Mouse (Mus musculus) layer of hippocampus, adult 8-10 months (tissue): ENCODE measurements at regions not wholly inside any gene's neighbourhood (a gene's known extent, or its start where the extent isn't known, plus 50 kb on each side); places are given as distances from the start of the nearest gene placed in this dataset.

Experiments
- DNase-seq, 2 experiments: peaks; one replicate each; pipeline ENCODE4 v3.0.0; 2022; ENCODE audit warnings: low spot score in 2 of 2

- no peak for DNase-seq
Observed at GRCm38 (mm10) chr5:41994307-41994706, 73.5 kb upstream of the Gm16223 start.

DNA sequence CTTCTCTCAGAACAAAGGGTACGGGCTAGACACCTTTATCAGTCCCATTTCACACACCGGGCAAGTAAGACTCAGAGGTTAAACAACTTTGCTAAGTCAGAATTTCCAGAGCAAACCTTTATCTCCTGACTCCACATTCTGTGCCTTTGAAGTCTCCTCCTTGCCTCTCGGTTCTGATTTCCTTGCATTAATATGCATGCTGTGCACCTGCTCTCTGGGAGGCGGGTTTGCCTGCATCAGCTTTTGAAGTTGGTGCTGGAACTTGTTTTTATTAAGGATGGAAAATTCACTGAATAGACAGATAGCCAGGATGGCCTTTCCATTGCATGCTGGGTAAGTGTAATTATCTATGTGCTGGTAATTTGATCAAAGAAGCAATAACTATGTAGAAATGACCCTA, 84.2 kb upstream of the Gm16223 start:
- DNase-seq, result no peak

- no peak for DNase-seq
Observed at GRCm38 (mm10) chr5:41975535-41975934, 92.2 kb upstream of the Gm16223 start.

- DNase-seq, result peak in 1 of 2 experiments; percentile 10
Observed at GRCm38 (mm10) chr5:41971201-41971600, 96.6 kb upstream of the Gm16223 start.

DNA sequence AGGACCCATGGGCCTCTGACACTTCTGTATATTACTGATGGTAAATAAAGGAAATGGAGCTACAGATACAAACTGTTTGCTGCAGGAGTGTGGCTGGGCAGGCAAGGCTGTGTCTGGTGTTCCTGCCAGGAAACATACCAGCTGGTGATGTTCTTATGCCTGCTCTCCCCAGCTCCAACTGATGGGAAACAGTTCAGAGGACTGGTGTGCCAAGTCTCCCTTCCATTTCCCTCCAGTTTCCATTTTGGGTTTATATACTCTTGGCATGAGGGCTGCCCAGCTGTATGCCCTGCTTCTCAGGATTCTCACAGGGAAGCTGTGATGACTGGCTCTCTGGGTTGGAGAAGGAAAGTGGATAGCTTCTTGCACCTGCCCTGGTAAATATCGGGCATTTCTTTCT, 100.8 kb upstream of the Gm16223 start:
- peak; percentile 43 to 48 for DNase-seq

DNA sequence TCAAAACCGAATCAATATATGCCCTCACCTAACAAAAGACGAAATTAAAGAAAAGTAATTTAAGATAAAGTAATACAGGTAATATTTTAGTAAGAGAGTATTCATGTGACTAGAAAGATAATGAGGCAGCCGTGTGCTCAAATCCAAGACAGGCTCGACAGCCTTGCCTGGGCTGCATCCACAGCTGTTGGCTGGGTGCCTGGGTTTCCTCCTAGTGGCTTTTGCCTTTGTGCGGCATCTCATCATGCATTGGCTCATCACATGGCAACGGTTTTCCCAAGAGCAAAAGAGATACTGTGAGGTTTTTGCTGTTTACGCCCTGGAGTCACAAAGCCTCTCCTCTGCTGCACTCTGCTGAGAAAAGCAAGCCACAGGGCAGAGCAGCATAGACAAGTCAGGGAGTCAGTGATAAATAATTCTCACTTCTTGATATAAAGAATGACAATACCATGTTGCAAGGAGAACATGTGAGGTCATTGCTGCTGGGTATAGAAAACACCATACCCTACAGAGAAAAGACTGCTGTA, 103.1 kb upstream of the Bod1l start:
- peak; percentile 12 to 25 for DNase-seq

DNA sequence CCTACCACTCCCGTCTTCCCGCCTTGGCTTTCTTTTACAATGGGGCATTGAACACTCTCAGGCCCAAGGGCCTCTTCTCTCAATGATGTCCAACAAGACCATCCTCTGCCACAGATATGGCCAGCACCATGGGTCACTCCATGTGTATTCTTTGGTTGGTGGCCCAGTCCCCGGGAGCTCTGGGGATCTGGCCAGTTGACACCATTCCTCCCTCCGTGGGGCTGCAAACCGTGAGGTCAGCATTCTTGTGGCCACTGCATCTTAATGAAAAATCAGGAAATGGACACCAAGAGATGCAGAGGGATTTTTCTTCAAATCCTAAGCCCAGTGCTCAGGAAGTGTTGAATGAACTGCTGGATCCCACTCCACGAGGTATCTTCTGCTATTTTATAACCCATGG, 99.3 kb upstream of the Bod1l start:
- no peak for DNase-seq

- peak; percentile 61 to 64 for DNase-seq
Observed at GRCm38 (mm10) chr5:41942131-41942530, 98.0 kb upstream of the Bod1l start.

GRCm38 (mm10) chr5:41941216-41941615, 97.1 kb upstream of the Bod1l start:
- DNase-seq, result peak in 1 of 2 experiments; percentile 6

DNA sequence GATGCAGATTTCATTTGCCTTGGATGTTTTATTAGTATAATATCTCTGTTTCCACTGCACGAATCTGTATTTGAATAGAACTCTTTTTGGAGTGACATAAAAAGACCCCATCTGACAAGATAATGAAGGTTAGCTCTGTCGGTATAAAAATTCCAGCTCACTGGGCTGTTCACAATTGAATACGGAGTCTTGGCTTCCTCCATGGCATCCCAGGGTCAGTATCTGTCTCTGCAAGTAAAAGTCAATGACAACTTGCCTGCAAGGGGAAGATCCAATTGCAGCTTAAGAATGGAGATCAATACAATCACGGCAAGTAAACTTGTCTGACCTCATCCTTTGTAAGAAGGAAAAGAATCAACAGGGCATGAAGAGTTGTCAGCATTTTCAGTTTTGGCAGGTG, 95.6 kb upstream of the Bod1l start:
- DNase-seq, result no peak

GRCm38 (mm10) chr5:41910053-41910452, 65.9 kb upstream of the Bod1l start:
- no peak for DNase-seq

- no peak for DNase-seq
Observed at GRCm38 (mm10) chr5:41907749-41908148, 63.6 kb upstream of the Bod1l start.

DNA sequence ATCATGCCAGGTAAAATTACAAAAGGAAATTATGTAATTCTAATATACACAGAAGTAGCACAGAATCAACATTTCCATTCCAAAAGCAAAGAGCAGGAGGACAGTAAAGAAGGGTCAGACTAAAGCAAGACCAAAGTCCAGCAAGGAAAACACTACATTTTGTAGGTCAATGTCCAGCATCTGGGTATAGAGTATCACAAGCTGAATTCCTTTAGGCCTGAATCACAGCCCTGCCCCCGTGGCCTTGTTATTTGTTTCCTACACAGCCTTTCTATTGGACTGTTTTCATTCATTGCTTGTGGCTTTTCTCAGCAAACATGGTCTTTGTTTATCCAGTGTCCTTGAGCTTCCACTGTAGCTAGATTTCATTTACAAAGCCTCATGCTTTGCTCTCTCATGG, 60.4 kb upstream of the Bod1l start:
- DNase-seq, result no peak

GRCm38 (mm10) chr5:41899237-41899636, 55.1 kb upstream of the Bod1l start:
- DNase-seq, result no peak

- DNase-seq, result peak; percentile 23 to 57
Observed at GRCm38 (mm10) chr5:41898748-41899147, 54.6 kb upstream of the Bod1l start.
